Comparison of ENCODE assay signal across 9 mouse cellular contexts in the genomic region with DNA sequence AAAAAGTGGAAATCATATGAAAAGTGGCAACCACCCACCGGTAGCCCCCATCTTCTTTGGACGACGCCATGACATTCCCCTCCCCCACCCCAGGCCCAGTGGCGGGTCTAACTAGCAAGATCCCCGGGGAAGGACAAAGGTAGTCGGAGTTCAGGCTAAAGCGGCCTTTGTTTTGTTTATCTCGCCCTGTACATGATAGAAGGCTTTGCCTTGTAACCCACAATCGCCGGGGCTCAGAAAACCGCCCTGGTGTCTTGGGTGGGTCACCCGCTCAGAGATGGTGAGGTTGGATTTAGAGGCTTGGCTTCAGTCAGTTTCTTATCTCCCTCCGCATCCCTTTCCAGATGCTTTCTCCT. TPM values are rescaled to one million over a fixed set of nuclear protein-coding genes. Genes with fewer than 3 reads are reported as not detected.
DNase-seq lines count a peak whose midpoint lies in the region; ATAC-seq and TF ChIP-seq lines count a peak whose summit lies in the region.
"Had no signal": no experiment of that assay in that cellular context is flagged by ENCODE, and none has a peak within 500 bp of the region (broad histone marks: within the 10 kb centered on the region; RNA-seq: fewer than 3 reads in every experiment).

No protein-coding gene starts in this region.

- H3K9ac ChIP-seq in heart, embryonic 15.5 days: no peak overlapping the region
- H3K9ac ChIP-seq in heart, adult 2 months (ENCODE audit: low read depth, low read length): no peak overlapping the region
- H3K9ac ChIP-seq in limb, embryonic 14.5 days (ENCODE audit: low read depth, low read length, severe bottlenecking): no peak overlapping the region
- 0 out of 2 replicates have a peak overlapping the region, but pooled peaks have one; percentile 9 for H3K9ac ChIP-seq in neural tube, embryonic 13.5 days

- intact Hi-C loops in heart, adult 2 months (cut with DNase I): no loop called here

- no peaks in the 10 kb centered on the region for H3K36me3 ChIP-seq in heart, embryonic 15.5 days
- H3K36me3 ChIP-seq in heart, adult 2 months (ENCODE audit: control insufficient read depth, insufficient read depth, low read length): no peaks in the 10 kb centered on the region
- no peaks in the 10 kb centered on the region for H3K36me3 ChIP-seq in forebrain, embryonic 10.5 days (replicated peaks)
- no peaks in the 10 kb centered on the region for H3K36me3 ChIP-seq in limb, embryonic 14.5 days (ENCODE audit: control insufficient read depth, insufficient read depth, low read length)
- H3K36me3 ChIP-seq in neural tube, embryonic 13.5 days: no peaks in the 10 kb centered on the region

- no peak for DNase-seq in heart, adult 2 months
- DNase-seq in forebrain, embryonic 10.5 days (ENCODE audit: extremely low spot score, low spot score): peak; percentile 37
- DNase-seq in limb, embryonic 14.5 days (ENCODE audit: low spot score): no peak
- DNase-seq in Muller cell, postnatal 12 days (ENCODE audit: inconsistent ontology term): no peak
- DNase-seq in cerebellum, adult 2 months: no peak
- no peak for DNase-seq in cerebellum, adult 11-12 months

- no peak for TF ChIP-seq EP300 in heart, adult 2 months (IDR thresholded peaks at IDR 0.05; ENCODE audit: insufficient read depth, low read depth, low read length)

- H3K4me3 ChIP-seq in heart, embryonic 15.5 days: peak overlapping the region; percentile 20
- no peak overlapping the region for H3K4me3 ChIP-seq in heart, adult 2 months
- H3K4me3 ChIP-seq in forebrain, embryonic 10.5 days: peak overlapping the region; percentile 38
- H3K4me3 ChIP-seq in limb, embryonic 14.5 days (replicated peaks; ENCODE audit: low read length): peak overlapping the region; percentile 10; the same call in 1 of the 2 replicates
- peak overlapping the region; percentile 11; the same call in 1 of the 2 replicates for H3K4me3 ChIP-seq in neural tube, embryonic 13.5 days
- no peak overlapping the region for H3K4me3 ChIP-seq in cerebellum, adult 2 months (replicated peaks; ENCODE audit: insufficient read depth, low read depth, low read length)

- peak overlapping the region; percentile 54 for H3K4me2 ChIP-seq in heart, embryonic 15.5 days
- H3K4me2 ChIP-seq in limb, embryonic 14.5 days (replicated peaks; ENCODE audit: low read depth, low read length, severe bottlenecking): peak overlapping the region; percentile 32
- H3K4me2 ChIP-seq in neural tube, embryonic 13.5 days: peak overlapping the region; percentile 47

- no peaks in the 10 kb centered on the region for H3K27me3 ChIP-seq in heart, embryonic 15.5 days
- no peaks in the 10 kb centered on the region for H3K27me3 ChIP-seq in heart, adult 2 months (ENCODE audit: control insufficient read depth, insufficient read depth, low read length)
- peaks cover 21% of the 10 kb centered on the region for H3K27me3 ChIP-seq in forebrain, embryonic 10.5 days (ENCODE audit: poor library complexity, severe bottlenecking)
- H3K27me3 ChIP-seq in limb, embryonic 14.5 days (ENCODE audit: control insufficient read depth, insufficient read depth, low read length): no peaks in the 10 kb centered on the region
- no peaks in the 10 kb centered on the region for H3K27me3 ChIP-seq in neural tube, embryonic 13.5 days
- H3K27me3 ChIP-seq in cerebellum, adult 2 months (ENCODE audit: control insufficient read depth, insufficient read depth, low read length): no peaks in the 10 kb centered on the region; the same call in 1 of the 2 replicates

- TF ChIP-seq CTCF in heart, adult 2 months (IDR thresholded peaks at IDR 0.05): no peak
- TF ChIP-seq CTCF in cerebellum, adult 2 months (IDR thresholded peaks at IDR 0.05; ENCODE audit: borderline replicate concordance, insufficient read depth, low read depth, low read length): no peak

- no peak for TF ChIP-seq POLR2A in heart, adult 2 months (IDR thresholded peaks at IDR 0.05; ENCODE audit: insufficient read depth, low read depth, low read length)
- no peak for TF ChIP-seq POLR2A in limb, embryonic 14.5 days (IDR thresholded peaks at IDR 0.05; ENCODE audit: borderline replicate concordance, extremely low read depth, insufficient read depth, insufficient read length)
- no peak for TF ChIP-seq POLR2A in cerebellum, adult 2 months (IDR thresholded peaks at IDR 0.05; ENCODE audit: borderline replicate concordance, insufficient read depth, low read length)

- WGBS in heart, embryonic 15.5 days: 12% methylated on average over 13 of the region's 13 CpGs
- WGBS in heart, adult 2 months: 22% methylated on average over 13 of the region's 13 CpGs
- 8% methylated on average over 13 of the region's 13 CpGs for WGBS in forebrain, embryonic 10.5 days
- WGBS in limb, embryonic 14.5 days: 23% methylated on average over 13 of the region's 13 CpGs
- WGBS in neural tube, embryonic 13.5 days: 10% methylated on average over 13 of the region's 13 CpGs
- 22% methylated on average over 13 of the region's 13 CpGs for WGBS in cerebellum, adult 2 months

- no peak for ATAC-seq in heart, embryonic 15.5 days (replicated peaks; ENCODE audit: insufficient number of reproducible peaks, insufficient read depth, low FRiP score, low read depth)
- no peak for ATAC-seq in limb, embryonic 14.5 days (ENCODE audit: low FRiP score, low read depth)
- no peak for ATAC-seq in neural tube, embryonic 13.5 days (ENCODE audit: low read depth)
- ATAC-seq: CD4-positive, CD25-positive, alpha-beta regulatory T cell, adult 4 months had no signal

- peaks cover 7% of the 10 kb centered on the region for H3K4me1 ChIP-seq in heart, embryonic 15.5 days (replicated peaks)
- no peaks in the 10 kb centered on the region for H3K4me1 ChIP-seq in heart, adult 2 months (ENCODE audit: control insufficient read depth, insufficient read depth, low read length)
- H3K4me1 ChIP-seq in forebrain, embryonic 10.5 days: peaks cover 11% of the 10 kb centered on the region
- H3K4me1 ChIP-seq in limb, embryonic 14.5 days (ENCODE audit: control insufficient read depth, insufficient read depth, low read length): peaks cover 8% of the 10 kb centered on the region
- peaks cover 11% of the 10 kb centered on the region for H3K4me1 ChIP-seq in neural tube, embryonic 13.5 days (replicated peaks)
- no peaks in the 10 kb centered on the region for H3K4me1 ChIP-seq in cerebellum, adult 2 months (ENCODE audit: control insufficient read depth, insufficient read depth, low read length)

- no peak overlapping the region for H3K27ac ChIP-seq in heart, embryonic 15.5 days
- no peak overlapping the region for H3K27ac ChIP-seq in heart, adult 2 months
- peak overlapping the region; percentile 62 for H3K27ac ChIP-seq in forebrain, embryonic 10.5 days
- H3K27ac ChIP-seq in limb, embryonic 14.5 days (replicated peaks; ENCODE audit: low read depth, low read length): no peak overlapping the region
- no peak overlapping the region for H3K27ac ChIP-seq in neural tube, embryonic 13.5 days (replicated peaks)
- no peak overlapping the region for H3K27ac ChIP-seq in cerebellum, adult 2 months (ENCODE audit: insufficient read depth, low read length)

- H3K9me3 ChIP-seq in heart, embryonic 15.5 days (replicated peaks): no peaks in the 10 kb centered on the region
- H3K9me3 ChIP-seq in forebrain, embryonic 10.5 days: no peaks in the 10 kb centered on the region
- no peaks in the 10 kb centered on the region for H3K9me3 ChIP-seq in limb, embryonic 14.5 days (ENCODE audit: control insufficient read depth, low read length)
- H3K9me3 ChIP-seq in neural tube, embryonic 13.5 days: no peaks in the 10 kb centered on the region

- H3K79me2 ChIP-seq in heart, adult 2 months (replicated peaks; ENCODE audit: control insufficient read depth, insufficient read depth, low read length): no peaks in the 10 kb centered on the region

RNA-seq across cellular contexts. Expression of gene Zfp281, which starts 54.4 kb away (rescaled TPM):
- polyA plus RNA-seq in heart, embryonic 15.5 days (2015; fragmentation: Nextera tagmentation; extraction: Ambion mirVana): 11.7 and 12.6 TPM in 2 replicates
- 10 to 100 TPM in 1 of 2 experiments, 1 to 10 TPM in 1; 9.9 to 10.1 TPM for total RNA-seq in heart, adult 2 months (2021)
- polyA plus RNA-seq in heart, adult 2 months (2012; rRNA removed): 2.1 and 3.2 TPM in 2 replicates
- polyA plus RNA-seq in forebrain, embryonic 10.5 days (2016; fragmentation: Nextera tagmentation; extraction: Ambion mirVana): 24.7 and 27.8 TPM in 2 replicates
- 10.4 and 11.0 TPM in 2 replicates for polyA plus RNA-seq in limb, embryonic 14.5 days (2012; rRNA removed)
- 21.7 and 27.2 TPM in 2 replicates for polyA plus RNA-seq in limb, embryonic 14.5 days (2014; fragmentation: Nextera tagmentation; extraction: Ambion mirVana)
- polyA plus RNA-seq in neural tube, embryonic 13.5 days (2015; fragmentation: Nextera tagmentation; extraction: Ambion mirVana): 26.3 and 27.2 TPM in 2 replicates
- polyA plus RNA-seq in cerebellum, adult 2 months (2012; rRNA removed): 12.1 and 12.6 TPM in 2 replicates

Comparison
In these comparisons a context has a peak if more than half of its experiments do, and no peak if none do; other contexts are left out.
1. H3K4me3 ChIP-seq: peak in heart, embryonic 15.5 days (single experiment), forebrain, embryonic 10.5 days (single experiment), limb, embryonic 14.5 days (single experiment) and neural tube, embryonic 13.5 days (single experiment); none in heart, adult 2 months (single experiment) and cerebellum, adult 2 months (single experiment).
2. Peak in every context shown above with its lines, with median percentiles within 50 percentile points of each other: H3K4me2 ChIP-seq.